Mouse (Mus musculus) neural tube, embryonic 13.5 days (tissue): ENCODE measurements around the gene Sirt4. TPM values are rescaled to one million over a fixed set of nuclear protein-coding genes. Genes with fewer than 3 reads are reported as not detected.
A peak's percentile ranks its signal among the peaks of the same experiment; 100 is the strongest.
"Not testable (repeated sequence)": the region's sequence is repeated elsewhere in the genome, so short reads cannot be mapped to it uniquely, and the experiment has no call there.

Experiments used
- ATAC-seq: fragments of 200-750 bp; cut with Nextera tagmentation; 2 replicates; pipeline ENCODE4 v1.8.0; 2017; ENCODE audit warnings: low read depth, mild to moderate bottlenecking, moderate TSS enrichment, moderate library complexity
- H3K27ac ChIP-seq: fragments of 300-500 bp; sonication (generic); replicated peaks from 2 replicates; pipeline ENCODE4 v1.5.1; 2015; ENCODE audit warnings: moderate library complexity, mild to moderate bottlenecking, inconsistent platforms
- H3K27me3 ChIP-seq: fragments of 300-500 bp; sonication (generic); 2 replicates; pipeline ENCODE4 v1.6.1; 2015; ENCODE audit warnings: mild to moderate bottlenecking, inconsistent platforms
- H3K36me3 ChIP-seq: fragments of 300-500 bp; sonication (generic); 2 replicates; pipeline ENCODE4 v1.6.1; 2015; ENCODE audit warnings: mild to moderate bottlenecking, inconsistent platforms
- H3K4me1 ChIP-seq: fragments of 300-500 bp; sonication (generic); replicated peaks from 2 replicates; pipeline ENCODE4 v1.6.1; 2015; ENCODE audit warnings: inconsistent platforms
- H3K4me2 ChIP-seq: fragments of 300-500 bp; sonication (generic); 2 replicates; pipeline ENCODE4 v1.6.1; 2015; ENCODE audit warnings: inconsistent platforms, mild to moderate bottlenecking, moderate library complexity
- H3K4me3 ChIP-seq: fragments of 300-500 bp; sonication (generic); 2 replicates; pipeline ENCODE4 v1.5.1; 2015; ENCODE audit warnings: mild to moderate bottlenecking, inconsistent platforms
- H3K9ac ChIP-seq: fragments of 300-500 bp; sonication (generic); 2 replicates; pipeline ENCODE4 v1.6.1; 2015; ENCODE audit warnings: moderate library complexity, mild to moderate bottlenecking, inconsistent platforms
- H3K9me3 ChIP-seq: fragments of 300-500 bp; sonication (generic); 2 replicates; pipeline ENCODE4 v1.6.1; 2016; ENCODE audit warnings: inconsistent platforms
- WGBS: fragments of 180-500 bp; shearing (Covaris S2); methylation state at CpG from one replicate; pipeline ENCODE4 v1.1.7; 2015; 5-methylcytosine and 5-hydroxymethylcytosine counted together
- polyA plus RNA-seq: library from polyadenylated mRNA; unstranded; fragments of >200 nt; fragmentation: Nextera tagmentation; extraction: Ambion mirVana; gene quantifications from 2 replicates; pipeline ENCODE4 v1.2.1, GENCODE M21; 2015

Sirt4 gene
- polyA plus RNA-seq, 1 experiment from 2014 or later: 26.8 TPM

DNA sequence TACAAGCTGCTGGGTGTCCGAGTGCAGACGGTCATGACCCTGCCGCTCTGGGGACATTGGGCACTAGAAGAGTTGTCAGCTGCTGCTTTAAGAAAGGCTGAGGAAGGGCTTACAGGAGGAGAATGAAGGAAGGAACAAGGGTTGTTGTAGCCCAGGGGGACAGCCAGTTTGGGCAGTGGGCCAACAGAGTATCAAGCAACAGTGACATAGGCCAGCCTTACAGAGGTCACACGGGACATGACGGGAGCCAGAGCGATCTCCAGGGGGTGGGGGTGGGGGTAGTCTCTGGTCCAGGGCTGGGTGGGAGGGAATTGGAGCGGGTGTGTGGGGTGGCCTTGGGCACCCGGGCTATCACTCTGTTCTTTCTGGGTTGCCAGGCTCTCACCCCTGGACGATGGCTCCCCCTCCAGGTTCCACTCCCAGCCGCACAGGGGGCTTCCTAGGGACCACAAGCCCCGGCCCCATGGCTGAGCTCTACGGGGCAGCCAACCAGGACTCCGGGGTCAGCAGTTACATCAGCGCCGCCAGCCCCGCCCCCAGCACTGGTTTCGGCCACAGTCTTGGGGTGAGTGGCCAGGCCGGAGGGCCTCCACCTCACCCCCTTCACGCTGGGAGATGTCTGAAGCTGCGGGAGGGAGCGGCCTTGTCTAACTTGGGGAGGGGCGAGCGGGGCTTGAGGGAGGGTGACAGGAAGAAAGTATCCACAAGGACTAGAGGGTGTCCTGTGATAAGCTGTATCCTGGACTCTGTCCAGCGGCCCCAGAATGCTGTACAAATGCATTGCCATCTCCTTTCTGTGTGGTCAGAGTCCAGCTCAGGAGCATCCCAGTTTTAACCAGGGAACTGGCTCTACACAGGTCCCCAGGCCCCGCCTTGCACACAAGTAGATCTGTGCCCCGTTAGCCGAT is 33.9 kb downstream of the Sirt4 start:
- WGBS: 93% methylated on average over 27 of the region's 27 CpGs
- no peak overlapping the region for H3K27ac ChIP-seq
- H3K9ac ChIP-seq: no peak overlapping the region

DNA sequence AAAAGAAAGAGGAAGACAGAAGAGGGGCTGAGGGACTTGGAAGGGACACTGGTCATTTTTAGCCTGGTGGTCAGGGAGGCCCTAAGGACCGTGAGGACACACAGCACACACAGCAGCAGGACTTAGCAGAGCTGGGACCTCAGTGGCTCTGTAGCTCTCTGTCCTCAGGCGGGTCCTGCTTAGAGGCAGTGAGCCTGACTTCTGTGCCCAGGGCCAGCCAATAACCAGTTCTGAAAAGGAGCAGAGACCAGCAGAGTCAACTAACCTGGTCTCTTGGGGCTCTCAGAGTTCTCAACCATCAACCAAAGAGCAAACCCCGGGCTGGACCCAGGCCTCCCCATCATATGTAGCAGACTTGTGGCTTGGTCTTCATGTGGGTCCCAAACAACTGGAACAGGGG is 35.3 kb downstream of the Sirt4 start:
- no peaks in the 10 kb centered on the region for H3K4me1 ChIP-seq
- no peak for ATAC-seq
- 86% methylated on average over 3 of the region's 3 CpGs for WGBS
- no peak overlapping the region for H3K9ac ChIP-seq
- H3K27me3 ChIP-seq: no peaks in the 10 kb centered on the region
- H3K9me3 ChIP-seq: no peaks in the 10 kb centered on the region
- H3K27ac ChIP-seq: no peak overlapping the region
- no peak overlapping the region for H3K4me3 ChIP-seq
- no peak overlapping the region for H3K4me2 ChIP-seq
- peaks cover 100% of the 10 kb centered on the region for H3K36me3 ChIP-seq

More for the DNA sequence above, 33.9 kb downstream of the Sirt4 start:
- Histone ChIP-seq H3K27me3 (no peaks in the 10 kb centered on the region), H3K4me1 (no peaks in the 10 kb centered on the region), H3K36me3 (peaks cover 94% of the 10 kb centered on the region), H3K4me2 (no peak overlapping the region), H3K9me3 (no peaks in the 10 kb centered on the region), H3K4me3 (no peak overlapping the region)
- ATAC-seq: no peak

GRCm38 (mm10) chr5:115447108-115447507 is 37.4 kb downstream of the Sirt4 start:
- H3K27ac ChIP-seq: no peak overlapping the region
- 89% methylated on average over 17 of the region's 17 CpGs for WGBS
- ATAC-seq: no peak
- H3K36me3 ChIP-seq: peaks cover 100% of the 10 kb centered on the region
- H3K27me3 ChIP-seq: no peaks in the 10 kb centered on the region
- H3K4me1 ChIP-seq: no peaks in the 10 kb centered on the region
- no peak overlapping the region for H3K4me2 ChIP-seq
- H3K9me3 ChIP-seq: no peaks in the 10 kb centered on the region
- no peak overlapping the region for H3K4me3 ChIP-seq
- H3K9ac ChIP-seq: no peak overlapping the region

DNA sequence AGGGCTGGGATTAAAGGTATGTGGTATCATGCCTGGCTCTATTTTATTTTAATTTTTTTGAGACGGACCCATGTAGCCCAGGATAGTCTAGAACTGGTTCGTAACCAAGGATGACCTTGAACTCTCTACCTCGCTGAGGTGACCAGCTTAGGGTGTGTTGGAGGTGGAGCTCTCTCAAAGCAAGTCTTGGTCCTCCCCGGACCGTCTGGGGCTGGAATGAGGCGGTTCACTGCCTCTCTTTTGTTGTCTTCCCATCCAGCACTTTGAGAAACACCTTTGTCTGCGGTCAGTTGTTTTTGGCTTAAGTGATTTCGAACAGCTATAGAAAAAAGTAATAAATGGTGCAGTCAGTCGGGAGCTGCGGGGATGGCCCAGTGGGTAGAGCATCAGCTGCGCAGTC is 40.4 kb downstream of the Sirt4 start:
- H3K9me3 ChIP-seq: no peaks in the 10 kb centered on the region
- peaks cover 19% of the 10 kb centered on the region for H3K4me1 ChIP-seq
- H3K27me3 ChIP-seq: no peaks in the 10 kb centered on the region
- WGBS: 78% methylated on average over 11 of the region's 11 CpGs
- H3K27ac ChIP-seq: no peak overlapping the region
- H3K4me2 ChIP-seq: no peak overlapping the region
- H3K4me3 ChIP-seq: no peak overlapping the region
- 0 out of 2 replicates have a peak overlapping the region, but pooled peaks have one; percentile 17 for H3K9ac ChIP-seq
- peaks cover 94% of the 10 kb centered on the region for H3K36me3 ChIP-seq
- ATAC-seq: no peak

DNA sequence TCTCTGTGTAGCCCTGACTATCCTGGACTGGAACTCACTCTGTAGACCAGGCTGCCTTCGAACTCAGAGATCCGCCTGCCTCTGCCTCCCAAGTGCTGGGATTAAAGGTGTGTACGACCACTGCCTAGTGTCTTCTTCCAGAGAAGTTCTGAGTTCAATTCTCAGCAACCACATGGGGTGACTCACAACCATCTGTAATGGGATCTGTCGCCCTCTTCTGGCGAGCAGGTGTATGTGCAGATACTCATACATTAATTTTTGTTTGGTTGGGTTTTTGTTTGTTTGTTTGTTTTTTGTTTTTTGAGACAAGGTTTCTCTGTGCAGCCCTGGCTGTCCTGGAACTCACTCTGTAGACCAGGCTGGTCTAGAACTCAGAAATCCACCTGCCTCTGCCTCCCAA is 41.9 kb downstream of the Sirt4 start:
- H3K4me3 ChIP-seq, H3K27ac ChIP-seq, H3K4me2 ChIP-seq, H3K27me3 ChIP-seq, H3K9ac ChIP-seq, ATAC-seq, H3K9me3 ChIP-seq: not testable (repeated sequence)
- Histone ChIP-seq H3K36me3 (peaks cover 85% of the 10 kb centered on the region), H3K4me1 (peaks cover 33% of the 10 kb centered on the region)
- WGBS: 75% methylated on average over 5 of the region's 5 CpGs

GRCm38 (mm10) chr5:115441205-115441849 is 43.2 kb downstream of the Sirt4 start:
- WGBS: 34% methylated on average over 14 of the region's 14 CpGs
- H3K4me2 ChIP-seq: no peak overlapping the region
- H3K4me1 ChIP-seq: peaks cover 47% of the 10 kb centered on the region
- peak overlapping the region; percentile 59 for H3K27ac ChIP-seq
- no peak overlapping the region for H3K4me3 ChIP-seq
- peaks cover 75% of the 10 kb centered on the region for H3K36me3 ChIP-seq
- H3K9ac ChIP-seq: no peak overlapping the region
- H3K27me3 ChIP-seq: no peaks in the 10 kb centered on the region
- ATAC-seq: no peak
- no peaks in the 10 kb centered on the region for H3K9me3 ChIP-seq

DNA sequence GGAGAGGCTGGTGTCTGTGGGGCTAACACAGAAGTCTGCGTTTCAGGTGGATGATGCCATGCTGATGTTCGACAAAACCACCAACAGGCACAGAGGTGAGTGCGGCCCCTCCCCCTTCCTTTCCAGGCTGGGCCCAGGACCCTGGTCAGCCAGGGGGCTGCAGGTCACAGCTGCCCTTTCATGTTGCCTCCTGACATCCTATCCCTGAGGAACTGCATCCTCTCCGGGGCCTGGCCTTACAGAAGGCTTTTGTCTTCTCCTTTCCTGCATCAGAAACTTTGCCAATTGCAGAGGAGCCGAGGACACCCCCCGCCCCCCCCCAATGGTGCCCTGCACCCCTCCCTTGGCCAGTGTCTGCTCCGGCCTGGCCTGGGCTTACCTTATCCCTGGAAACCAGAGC is 45.9 kb downstream of the Sirt4 start:
- Histone ChIP-seq H3K4me2 (peak overlapping the region; percentile 93), H3K9me3 (no peaks in the 10 kb centered on the region), H3K4me1 (peaks cover 73% of the 10 kb centered on the region), H3K4me3 (no peak overlapping the region), H3K27ac (peak overlapping the region; percentile 100), H3K27me3 (no peaks in the 10 kb centered on the region), H3K36me3 (peaks cover 66% of the 10 kb centered on the region), H3K9ac (peak overlapping the region; percentile 100)
- no peak for ATAC-seq
- WGBS: 41% methylated on average over 7 of the region's 7 CpGs

- H3K27me3 ChIP-seq: no peaks in the 10 kb centered on the region
- peak overlapping the region; percentile 100 for H3K27ac ChIP-seq
- H3K36me3 ChIP-seq: peaks cover 64% of the 10 kb centered on the region
- H3K9ac ChIP-seq: peak overlapping the region; percentile 100
- peak overlapping the region; percentile 93 for H3K4me2 ChIP-seq
- H3K9me3 ChIP-seq: no peaks in the 10 kb centered on the region
- WGBS: 14% methylated on average over 2 of the region's 2 CpGs
- ATAC-seq: no peak
- H3K4me3 ChIP-seq: 0 out of 2 replicates have a peak overlapping the region, but pooled peaks have one; percentile 8
- peaks cover 81% of the 10 kb centered on the region for H3K4me1 ChIP-seq
Observed at GRCm38 (mm10) chr5:115437945-115438315, 46.6 kb downstream of the Sirt4 start.

GRCm38 (mm10) chr5:115437242-115437944 is 47.1 kb downstream of the Sirt4 start:
- WGBS: 22% methylated on average over 7 of the region's 7 CpGs
- H3K4me1 ChIP-seq: peaks cover 86% of the 10 kb centered on the region
- peak overlapping the region; percentile 100 for H3K27ac ChIP-seq
- H3K27me3 ChIP-seq: no peaks in the 10 kb centered on the region
- ATAC-seq: no peak
- H3K4me3 ChIP-seq: peak overlapping the region; percentile 97
- H3K36me3 ChIP-seq: peaks cover 62% of the 10 kb centered on the region
- peak overlapping the region; percentile 100 for H3K9ac ChIP-seq
- peak overlapping the region; percentile 93 for H3K4me2 ChIP-seq
- no peaks in the 10 kb centered on the region for H3K9me3 ChIP-seq

GRCm38 (mm10) chr5:115436421-115437124 is 48.0 kb downstream of the Sirt4 start:
- no peaks in the 10 kb centered on the region for H3K27me3 ChIP-seq
- peak; percentile 88 for ATAC-seq
- peak overlapping the region; percentile 97 for H3K4me3 ChIP-seq
- H3K27ac ChIP-seq: peak overlapping the region; percentile 100
- H3K4me2 ChIP-seq: peak overlapping the region; percentile 93
- peak overlapping the region; percentile 100 for H3K9ac ChIP-seq
- H3K4me1 ChIP-seq: peaks cover 94% of the 10 kb centered on the region
- peaks cover 54% of the 10 kb centered on the region for H3K36me3 ChIP-seq
- no peaks in the 10 kb centered on the region for H3K9me3 ChIP-seq
- WGBS: under 1% methylated on average over 43 of the region's 43 CpGs

- H3K27ac ChIP-seq: peak overlapping the region; percentile 100
- 13% methylated on average over 8 of the region's 8 CpGs for WGBS
- peak; percentile 0 for ATAC-seq
- peak overlapping the region; percentile 97 for H3K4me3 ChIP-seq
- peaks cover 53% of the 10 kb centered on the region for H3K36me3 ChIP-seq
- no peaks in the 10 kb centered on the region for H3K27me3 ChIP-seq
- no peaks in the 10 kb centered on the region for H3K9me3 ChIP-seq
- peaks cover 96% of the 10 kb centered on the region for H3K4me1 ChIP-seq
- peak overlapping the region; percentile 100 for H3K9ac ChIP-seq
- H3K4me2 ChIP-seq: peak overlapping the region; percentile 93
Observed at GRCm38 (mm10) chr5:115435755-115436379, 48.7 kb downstream of the Sirt4 start.
